Mouse (Mus musculus) kidney, postnatal 14 days (tissue): Measurements from ENCODE around the gene Tnfsf10.

Experiments used
- DNase-seq: peaks from one replicate; pipeline ENCODE4 v3.0.0; 2022; ENCODE audit warnings: mixed read lengths

Tnfsf10 gene

DNA sequence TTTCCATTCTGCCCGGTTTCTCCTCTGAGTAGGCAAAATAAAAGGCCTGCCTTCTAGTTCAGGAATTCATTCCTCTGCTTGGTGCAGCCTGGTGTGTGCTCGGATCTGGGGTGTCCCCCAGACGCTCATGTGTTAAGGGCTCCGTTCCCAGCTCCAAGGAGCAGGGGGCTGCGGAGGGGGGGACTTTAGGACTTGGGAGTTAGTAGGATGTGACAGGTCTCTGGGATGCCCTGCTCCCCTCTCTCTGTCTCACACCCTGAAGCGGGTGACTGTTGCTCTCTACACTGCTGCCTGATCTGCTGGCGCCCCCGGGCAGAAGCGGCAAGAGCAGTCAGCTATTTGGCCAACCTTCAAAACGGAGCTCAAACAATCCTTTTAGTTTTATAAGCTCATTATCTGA is 10.0 kb upstream of the Tnfsf10 start:
- DNase-seq, result no peak

DNA sequence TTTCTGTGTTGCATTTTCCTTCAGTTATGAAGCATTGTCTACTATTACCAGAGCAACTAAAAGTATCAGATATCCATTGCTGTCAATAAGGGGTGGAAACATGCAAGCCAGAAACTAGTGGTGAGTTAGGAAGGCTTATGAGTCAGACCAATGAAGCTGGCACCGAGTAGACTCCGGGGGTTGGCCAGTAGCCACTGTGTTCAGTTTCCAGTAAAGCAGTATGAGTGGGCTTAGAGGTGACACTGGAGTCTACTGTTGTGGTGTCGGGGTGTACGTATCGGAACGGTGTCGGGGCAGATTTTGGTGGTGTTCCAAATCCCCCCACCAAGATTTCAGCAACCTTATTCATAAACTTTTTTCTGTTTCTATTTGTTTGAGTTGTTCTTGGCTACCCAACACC is 5.9 kb upstream of the Tnfsf10 start:
- no peak for DNase-seq

DNA sequence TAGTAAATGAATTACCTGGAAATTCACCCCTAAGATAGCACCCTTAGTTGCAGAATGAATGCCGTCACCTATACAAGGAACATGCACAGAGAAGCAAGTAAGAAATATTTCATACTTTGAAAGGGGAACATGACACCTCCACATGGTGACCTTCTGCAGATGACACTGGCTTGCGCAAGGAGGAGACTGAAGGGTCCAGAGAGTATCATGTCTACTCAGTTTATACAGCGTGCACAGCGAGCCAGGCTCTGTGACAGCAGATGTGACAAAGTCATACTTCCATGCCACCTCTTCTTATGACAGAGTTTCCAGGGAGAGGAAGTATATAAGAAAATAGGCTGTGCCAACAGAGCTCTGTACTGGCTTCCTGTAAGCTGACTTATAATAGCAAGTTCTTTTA is 5.4 kb upstream of the Tnfsf10 start:
- DNase-seq, result no peak

DNA sequence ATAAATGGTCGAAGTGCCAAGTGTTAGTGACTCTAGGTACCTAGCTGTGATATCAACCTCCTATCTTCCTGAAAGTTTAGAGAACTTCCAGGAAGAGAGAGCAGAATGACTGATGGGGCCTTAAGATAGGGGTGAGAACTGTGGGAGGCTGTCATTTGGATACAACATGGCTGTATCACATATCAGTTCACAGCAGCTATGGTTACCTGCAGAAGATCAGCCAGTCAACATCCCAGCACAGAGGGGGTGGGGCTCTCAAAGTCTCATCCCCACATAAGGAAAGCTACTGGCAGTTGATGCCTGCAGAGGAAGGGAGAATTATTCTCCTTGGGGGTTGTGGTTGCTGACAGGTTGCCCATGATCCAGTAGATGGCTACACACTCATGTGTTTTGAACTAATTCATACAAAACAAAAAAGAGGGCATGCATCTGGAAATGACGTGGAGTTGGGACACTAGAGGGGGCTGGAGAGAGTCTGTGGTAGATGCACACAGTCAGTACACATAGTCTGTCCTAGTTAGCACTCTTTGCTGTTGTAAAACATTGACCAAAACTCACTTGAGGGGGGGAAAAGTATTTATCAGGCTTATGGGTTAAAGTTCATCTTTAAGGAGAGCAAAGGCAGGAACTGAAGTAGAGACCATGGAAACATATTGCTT is 2.2 kb upstream of the Tnfsf10 start:
- no peak for DNase-seq

DNA sequence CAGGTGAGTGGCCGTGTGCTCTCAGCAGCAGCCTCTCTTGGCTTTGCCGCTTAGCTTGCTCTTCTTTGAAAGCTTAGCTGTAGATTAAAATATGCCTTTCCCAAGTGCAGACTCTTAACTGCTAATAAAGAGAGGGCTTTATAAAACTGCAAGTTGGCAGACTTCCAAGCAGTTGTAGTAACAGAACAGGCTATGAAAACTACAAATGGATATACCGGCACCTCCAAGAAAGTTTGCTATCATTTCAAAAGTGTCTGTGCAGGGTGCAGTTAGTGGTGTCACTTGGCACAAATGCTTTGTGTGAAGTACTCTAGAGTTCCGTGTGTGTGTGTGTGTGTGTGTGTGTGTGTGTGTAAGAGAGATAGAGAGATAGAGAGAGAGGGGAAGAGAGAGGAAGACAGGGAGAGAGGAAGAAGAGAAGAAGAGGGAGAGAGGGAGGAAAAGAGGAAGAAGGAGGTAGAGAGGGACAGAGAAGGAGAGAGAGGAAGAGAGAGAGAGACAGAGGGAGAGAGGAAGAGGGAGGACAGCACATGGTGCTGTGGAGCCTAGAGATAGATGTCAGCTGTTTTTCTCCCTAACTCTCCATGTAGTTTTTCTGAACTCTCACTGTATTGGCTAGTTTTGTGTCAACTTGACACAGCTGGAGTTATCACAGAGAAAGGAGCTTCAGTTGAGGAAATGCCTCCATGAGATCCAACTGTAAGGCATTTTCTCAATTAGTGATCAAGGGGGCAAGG is 628 bp downstream of the Tnfsf10 start:
- peak; percentile 39 for DNase-seq

DNA sequence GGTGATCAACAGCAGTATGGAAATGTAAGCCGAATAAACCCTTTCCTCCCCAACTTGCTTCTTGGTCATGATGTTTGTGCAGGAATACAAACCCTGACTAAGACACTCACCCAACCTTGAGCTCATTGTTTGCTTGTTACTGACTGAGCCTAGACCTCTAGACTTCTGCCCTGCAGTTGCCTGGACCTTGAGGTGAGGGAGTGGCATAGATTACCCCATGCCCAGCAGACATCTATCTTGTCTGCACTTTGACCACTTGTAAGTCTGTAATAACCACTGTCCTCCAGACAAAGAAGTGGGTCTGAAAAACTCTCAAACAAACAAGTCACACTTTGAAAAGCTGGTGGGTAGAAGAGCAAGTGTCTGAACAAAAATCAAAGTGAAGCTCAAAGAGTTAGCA is 2.8 kb downstream of the Tnfsf10 start:
- peak; percentile 41 for DNase-seq

DNA sequence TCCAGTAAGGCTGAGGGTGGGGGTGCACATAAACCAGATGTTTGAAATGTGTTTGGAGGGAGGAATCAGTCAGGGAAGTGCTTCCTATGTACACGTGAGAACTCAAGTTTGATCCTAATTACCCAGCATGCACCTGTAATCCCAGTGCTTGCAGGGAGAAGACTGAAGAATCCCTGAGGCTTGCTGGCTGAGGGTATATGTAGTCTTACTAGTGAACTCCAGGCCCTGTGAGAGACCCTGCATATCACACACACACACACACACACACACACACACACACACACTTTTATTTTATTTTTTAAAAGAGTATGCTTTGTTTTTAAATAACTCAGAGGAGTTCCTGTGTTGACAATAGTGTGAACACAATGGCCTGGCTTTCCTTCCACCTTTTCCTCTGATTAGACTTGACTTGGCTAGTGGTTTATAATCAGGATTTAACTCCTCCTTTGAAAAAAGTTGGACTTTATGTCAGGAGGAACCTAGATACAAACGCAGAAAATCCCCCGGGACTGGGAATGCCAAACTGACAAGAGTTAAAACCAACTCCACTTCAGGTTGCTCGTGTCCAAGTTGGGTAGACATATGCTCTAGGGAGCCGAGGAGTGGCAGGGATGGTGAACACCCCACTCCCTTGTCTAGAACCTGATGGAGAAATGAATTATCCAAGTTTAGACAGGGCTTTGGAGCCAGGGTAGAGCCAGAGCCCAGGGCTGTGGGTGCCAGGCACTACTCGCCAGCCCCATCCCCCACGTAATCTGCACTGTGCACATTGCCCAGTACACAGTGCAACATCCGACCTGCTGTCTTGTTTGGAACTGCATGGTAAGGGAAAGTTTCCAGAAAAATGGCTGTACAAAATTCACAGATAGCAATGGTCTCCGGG is 4.0 kb downstream of the Tnfsf10 start:
- peak; percentile 76 for DNase-seq

DNA sequence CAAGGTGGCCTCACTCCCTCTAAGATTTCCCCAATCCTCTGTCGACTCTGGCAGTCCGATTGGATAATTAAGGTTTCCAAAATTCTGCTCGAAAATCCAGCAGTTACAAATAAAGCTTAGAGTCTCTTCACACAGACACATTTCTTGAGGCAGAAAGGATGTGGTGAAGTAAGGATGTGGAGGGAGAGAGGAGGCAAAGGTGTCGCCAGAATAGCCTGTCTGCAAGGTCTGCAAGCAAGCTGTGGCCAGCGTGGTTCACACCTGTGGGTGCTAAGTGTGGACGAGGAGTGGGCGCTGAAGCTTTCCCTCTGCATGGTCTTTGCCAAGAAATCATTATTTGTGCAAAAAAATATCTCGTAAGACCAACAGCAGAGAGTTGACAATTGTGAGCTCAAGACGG is 5.8 kb downstream of the Tnfsf10 start:
- DNase-seq, result no peak

DNA sequence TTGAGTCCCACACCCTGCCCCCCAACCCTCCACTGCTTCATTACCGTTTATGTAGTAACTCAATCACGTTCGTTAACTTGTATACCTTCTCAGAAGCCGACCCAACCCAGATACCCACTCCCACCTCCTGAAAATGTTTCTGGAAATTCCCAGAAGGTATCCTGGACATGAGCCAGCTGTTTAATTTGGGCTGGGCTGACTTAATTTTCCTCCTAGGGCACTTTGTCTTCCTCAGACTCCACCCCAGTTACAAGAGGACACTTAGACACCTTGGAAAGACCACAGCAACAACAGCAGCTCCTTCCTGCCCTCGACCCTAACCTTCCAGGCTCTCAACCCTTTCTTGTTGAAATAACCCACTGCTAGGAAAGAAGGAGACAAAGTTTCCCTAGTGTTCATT is 6.7 kb downstream of the Tnfsf10 start:
- peak; percentile 74 for DNase-seq

DNA sequence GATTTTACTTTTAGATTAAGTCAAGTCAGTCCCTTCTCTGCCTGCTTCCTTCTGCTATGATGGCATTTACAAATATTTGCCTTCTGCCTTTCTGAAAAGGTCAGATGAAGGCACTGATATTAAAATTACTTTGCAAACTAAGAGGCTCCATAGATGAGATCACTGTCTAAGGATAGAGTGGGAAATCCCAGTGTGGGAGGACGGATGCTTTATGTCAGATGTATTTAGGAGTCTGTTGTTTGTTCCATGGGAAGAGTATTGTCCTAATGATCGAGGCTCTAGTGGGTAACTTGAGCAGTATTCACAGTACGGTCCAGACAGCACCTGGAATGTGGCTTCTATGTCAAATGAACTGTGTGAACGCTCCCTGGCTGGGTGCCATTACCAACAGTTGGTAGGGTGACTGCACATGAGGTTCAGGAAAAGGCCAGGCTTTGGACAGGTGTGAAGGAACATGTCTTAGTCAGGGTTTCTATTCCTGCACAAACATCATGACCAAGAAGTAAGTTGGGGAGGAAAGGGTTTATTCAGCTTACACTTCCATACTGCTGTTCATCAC is 9.9 kb downstream of the Tnfsf10 start:
- peak; percentile 79 for DNase-seq

DNA sequence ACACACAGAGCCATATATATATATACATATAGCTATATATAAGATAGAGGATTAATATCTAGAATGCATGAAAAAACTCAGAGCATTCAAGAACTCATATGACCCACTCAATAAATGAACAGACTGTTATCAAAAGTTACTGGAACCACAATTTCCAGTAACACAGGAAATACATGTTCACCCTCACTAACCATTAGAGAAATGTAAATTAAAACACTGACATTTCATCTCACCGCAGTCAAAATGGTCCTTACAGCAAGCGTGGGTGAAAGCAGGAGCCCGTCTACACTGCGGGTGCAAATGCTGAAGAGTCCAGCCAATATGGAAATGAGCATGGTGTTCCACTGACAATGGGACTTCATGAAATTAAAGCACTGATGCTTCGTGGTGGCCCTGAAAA is 13.9 kb downstream of the Tnfsf10 start:
- DNase-seq, result no peak

DNA sequence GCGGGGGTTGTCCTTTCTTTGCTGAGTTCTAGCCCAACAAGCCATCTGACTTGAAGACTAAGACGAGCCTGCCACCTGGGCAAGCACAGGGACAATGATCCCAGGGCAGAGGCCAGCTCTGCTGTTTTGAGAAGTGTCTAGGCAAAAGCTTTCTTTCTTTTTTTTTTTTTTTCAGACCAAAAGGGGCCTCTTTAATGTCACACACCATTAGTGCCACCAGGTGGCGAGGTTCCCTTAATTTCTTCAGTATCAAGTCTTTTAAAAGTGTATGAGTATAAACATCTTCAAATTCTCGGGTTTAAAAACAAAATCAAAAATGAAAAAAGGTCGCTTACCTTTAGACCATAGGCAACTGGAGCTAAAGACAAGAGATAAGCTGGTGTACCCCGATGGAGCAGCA is 21.6 kb downstream of the Tnfsf10 start:
- DNase-seq, result peak; percentile 72

DNA sequence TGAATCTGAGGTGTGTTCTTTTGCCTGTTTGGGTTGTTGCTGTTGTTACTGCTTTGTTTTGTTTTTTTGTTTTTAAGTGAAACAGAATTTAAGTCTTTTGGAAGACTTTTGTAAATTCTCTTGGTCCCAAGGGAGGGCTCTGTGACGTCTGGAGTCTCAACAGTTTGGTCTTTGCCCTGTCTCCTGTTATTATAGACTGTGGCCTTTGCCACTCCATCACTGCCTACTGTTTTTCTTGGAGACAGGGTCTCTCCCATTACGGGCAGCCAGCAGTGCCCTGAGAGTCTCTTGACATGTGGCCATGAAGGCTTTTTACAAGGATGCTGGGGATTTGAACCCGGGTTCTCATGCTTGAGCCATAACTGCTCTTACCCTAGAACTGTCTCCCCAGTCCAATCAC is 22.1 kb downstream of the Tnfsf10 start:
- peak; percentile 58 for DNase-seq

DNA sequence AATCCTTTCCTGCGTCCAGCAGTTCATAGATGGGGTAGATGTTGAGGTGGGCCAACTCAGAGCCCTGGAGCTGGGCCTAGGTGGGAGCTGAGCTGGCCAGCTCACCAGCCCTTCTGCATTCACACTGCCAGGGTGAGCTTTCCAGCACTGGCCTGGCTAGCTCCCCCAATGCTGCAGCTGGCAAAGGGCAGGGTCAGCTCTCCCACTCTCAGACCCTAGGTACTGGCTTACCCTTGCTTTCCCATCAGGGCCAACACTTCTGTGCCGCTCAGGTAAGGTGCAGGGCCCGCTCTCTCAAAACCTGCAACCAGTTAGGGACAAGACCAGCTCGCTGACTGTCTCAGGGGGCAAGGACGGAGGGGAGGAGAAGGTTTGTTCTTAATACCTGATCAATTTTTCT is 23.9 kb downstream of the Tnfsf10 start:
- no peak for DNase-seq

DNA sequence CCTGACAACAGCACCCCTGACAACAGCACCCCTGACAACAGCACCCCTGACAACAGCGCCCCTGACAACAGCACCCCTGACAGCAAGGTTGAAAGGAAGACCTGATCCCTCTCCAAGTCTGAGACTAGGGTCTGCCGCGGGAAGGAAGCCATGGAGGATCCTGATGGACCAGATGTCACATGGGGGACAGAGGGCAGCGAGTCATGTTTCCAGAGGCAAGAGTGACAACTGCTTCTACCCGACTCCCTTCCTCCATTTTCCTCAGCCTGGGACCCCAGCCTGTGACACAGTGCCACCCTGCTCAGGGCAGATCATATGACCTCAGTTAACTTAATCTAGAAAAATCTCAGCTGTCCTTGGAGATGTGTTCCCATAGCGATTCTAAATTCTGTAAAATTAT is 25.6 kb downstream of the Tnfsf10 start:
- DNase-seq, result no peak

DNA sequence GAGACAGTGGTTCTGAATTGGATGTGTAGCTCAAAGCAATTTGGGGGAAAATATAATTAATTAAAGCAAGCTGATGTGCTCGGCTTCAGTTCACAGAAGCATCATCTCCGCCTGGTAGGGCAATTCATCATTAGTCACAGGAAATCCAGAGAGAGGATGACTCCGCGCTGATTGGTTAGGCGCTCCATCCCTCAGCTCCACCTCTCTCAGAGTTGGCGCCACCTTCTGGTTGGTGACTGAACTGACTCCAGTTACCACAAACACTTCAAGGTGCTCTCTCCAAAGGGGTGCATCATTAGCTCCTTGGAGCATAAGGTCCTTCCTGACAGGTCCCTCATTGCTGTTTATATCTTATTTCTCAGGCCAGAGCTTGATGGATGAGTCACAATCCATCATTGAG is 28.7 kb downstream of the Tnfsf10 start:
- DNase-seq, result peak; percentile 45

DNA sequence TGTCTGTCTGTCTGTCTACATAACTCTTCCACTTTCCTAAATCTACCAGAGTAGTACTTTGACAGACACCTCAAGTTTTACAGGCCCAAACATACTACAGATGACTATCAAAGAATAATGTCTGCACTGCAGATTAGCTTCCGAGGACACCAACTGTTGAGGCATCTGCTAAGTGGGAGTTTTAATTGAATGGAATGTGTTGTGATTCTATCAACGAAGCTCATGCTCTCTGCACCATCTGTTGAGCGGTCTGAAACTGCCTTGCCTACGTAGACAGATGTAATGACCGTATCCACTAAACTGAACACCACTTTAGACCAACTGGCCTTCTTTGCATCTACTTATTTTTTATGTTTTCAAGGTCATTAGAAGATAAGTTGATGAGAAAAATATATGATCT is 31.6 kb downstream of the Tnfsf10 start:
- no peak for DNase-seq

DNA sequence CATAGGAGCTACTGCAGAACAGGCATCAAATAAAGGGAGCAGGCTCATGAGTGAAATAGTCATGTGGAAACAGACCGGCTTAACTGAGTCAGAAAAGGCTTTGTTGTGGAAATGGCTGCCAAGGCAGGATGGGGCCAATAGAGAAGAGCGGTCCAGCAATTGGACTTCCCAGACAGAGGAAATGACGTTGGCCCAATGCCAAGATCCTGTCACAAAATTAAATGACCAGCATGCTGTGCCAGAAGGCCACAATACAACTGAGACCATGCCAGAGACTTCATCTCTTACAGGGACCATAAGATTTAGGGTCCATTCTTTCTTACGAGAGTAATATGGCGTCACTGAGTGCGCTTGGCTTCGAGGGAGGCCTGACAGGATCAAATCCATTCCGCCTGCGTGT is 34.3 kb downstream of the Tnfsf10 start:
- peak; percentile 88 for DNase-seq

DNA sequence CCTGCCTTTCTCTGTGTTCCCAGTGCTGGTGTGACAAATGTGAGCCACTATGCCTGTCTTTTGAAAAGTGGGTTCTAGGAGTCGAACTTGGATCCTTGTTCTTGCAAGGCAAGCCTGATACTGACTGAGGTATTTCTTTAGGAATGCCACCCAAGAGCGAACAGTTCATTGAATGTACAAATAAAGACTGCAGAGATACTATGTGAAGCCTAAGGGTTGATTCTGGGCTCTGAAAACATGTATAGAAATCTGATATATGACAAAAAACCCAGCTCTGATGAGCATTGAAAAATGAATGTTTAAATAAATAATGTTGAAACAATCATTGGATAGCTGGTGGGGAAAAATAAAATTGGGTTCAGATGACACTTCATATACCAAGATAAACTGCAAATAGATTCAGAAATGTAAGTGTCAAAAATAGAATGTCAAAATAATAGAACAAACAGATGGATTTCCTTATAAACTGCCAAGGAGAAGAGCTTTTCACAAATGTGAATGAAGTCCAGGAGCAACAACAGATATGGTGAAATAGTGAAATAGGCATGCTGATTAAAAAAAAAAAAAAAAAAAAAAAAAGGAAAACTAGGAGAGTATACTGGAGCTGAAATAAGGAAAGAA is 42.4 kb downstream of the Tnfsf10 start:
- DNase-seq, result no peak

DNA sequence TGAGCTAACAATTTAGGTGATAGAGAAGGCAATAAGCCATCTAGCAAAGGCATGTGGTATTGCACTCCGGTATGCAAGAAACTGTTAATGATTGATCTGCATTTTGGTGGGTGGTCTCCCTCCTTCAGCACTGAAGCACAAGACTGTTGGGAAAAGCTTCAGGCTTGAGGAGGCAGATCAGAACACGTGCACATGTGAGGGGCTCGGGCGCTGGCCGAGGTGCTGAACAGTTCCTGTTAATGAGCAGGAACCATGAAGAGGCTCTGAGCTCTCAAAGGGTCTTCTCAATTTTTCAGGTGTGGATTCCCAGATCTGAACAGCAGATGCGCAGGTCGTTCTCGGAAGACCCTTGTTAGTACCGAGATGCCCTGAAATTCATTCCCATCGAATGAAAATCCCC is 53.3 kb downstream of the Tnfsf10 start:
- peak; percentile 65 for DNase-seq

DNA sequence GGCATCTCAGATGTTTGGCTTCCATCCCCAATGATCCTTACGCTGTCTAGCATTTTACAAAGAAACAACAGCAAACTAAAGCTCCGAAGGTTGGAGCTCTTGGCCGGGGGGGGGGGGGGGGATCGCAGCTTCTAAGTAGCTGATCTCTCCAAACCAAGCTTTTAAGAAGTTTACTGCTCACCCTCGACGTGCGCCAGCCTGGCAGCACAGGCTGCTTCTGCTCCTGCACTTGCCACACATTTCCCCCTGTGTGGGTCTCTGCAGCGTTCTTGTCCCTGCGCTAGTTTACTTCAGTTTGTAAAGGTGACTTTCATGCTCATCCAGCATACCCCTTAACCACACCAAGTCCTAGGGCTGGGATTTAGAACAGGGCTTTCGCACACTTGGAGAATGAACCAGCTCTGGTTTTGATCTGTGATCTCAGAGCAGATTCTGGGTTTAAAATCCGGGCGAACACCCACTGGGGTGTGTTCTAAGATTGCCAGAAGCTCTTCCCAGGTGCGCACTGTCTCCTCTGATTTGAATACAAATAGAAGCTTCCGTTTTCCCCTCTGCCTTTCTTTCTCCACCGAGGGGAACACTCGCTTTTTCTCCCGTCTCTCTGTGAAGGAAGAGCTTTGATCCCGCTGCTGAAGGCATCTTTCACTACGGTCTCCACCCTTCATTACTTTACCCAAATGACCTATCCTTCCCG is 53.9 kb downstream of the Tnfsf10 start:
- no peak for DNase-seq

DNA sequence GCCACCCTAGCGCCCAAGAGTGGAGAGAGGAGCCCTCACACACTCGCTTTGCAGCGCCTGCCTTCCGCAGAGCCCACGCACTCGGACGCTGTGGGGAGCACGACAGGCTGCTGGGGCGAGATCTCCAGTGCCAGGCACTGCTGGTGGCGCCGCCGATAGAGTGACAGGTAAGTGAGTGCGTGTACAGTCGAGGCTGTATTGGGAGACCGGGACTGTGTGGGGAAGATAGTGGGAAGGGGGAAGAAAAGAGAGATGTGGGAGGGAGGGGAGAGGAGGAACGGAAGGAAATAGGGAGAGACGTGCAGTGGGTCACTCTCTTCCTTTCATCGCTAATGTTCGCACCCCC is 54.4 kb downstream of the Tnfsf10 start, which contains the start of gene Ghsr:
TSS of gene Ghsr (plus strand) at position 76 of the 346 bp plus-strand sequence.
- DNase-seq, result no peak
